Mouse (Mus musculus) forebrain, embryonic 15.5 days (tissue): ENCODE data around the gene Mat2a. TPM values are rescaled to one million over a fixed set of nuclear protein-coding genes. Genes with fewer than 3 reads are reported as not detected.
A peak's percentile ranks its signal among the peaks of the same experiment; 100 is the strongest.
"Not testable (repeated sequence)": the region's sequence is repeated elsewhere in the genome, so short reads cannot be mapped to it uniquely, and the experiment has no call there.

ENCODE experiments used
- ATAC-seq: fragments of 200-750 bp; cut with Nextera tagmentation; replicated peaks from 2 replicates; pipeline ENCODE4 v1.8.0; 2017; ENCODE audit warnings: mild to moderate bottlenecking, moderate TSS enrichment, moderate library complexity
- H3K27ac ChIP-seq: fragments of 300-500 bp; sonication (generic); replicated peaks from 2 replicates; pipeline ENCODE4 v1.5.1; 2015; ENCODE audit warnings: mild to moderate bottlenecking, inconsistent platforms
- H3K27me3 ChIP-seq: fragments of 300-500 bp; sonication (generic); 2 replicates; pipeline ENCODE4 v1.6.1; 2015; ENCODE audit warnings: inconsistent platforms
- H3K36me3 ChIP-seq: fragments of 300-500 bp; sonication (generic); 2 replicates; pipeline ENCODE4 v1.6.1; 2015; ENCODE audit warnings: mild to moderate bottlenecking, inconsistent platforms
- H3K4me1 ChIP-seq: fragments of 300-500 bp; sonication (generic); 2 replicates; pipeline ENCODE4 v1.6.1; 2015; ENCODE audit warnings: inconsistent platforms
- H3K4me2 ChIP-seq: fragments of 300-500 bp; sonication (generic); replicated peaks from 2 replicates; pipeline ENCODE4 v1.6.1; 2015; ENCODE audit warnings: mild to moderate bottlenecking, inconsistent platforms
- H3K4me3 ChIP-seq: fragments of 300-500 bp; sonication (generic); 2 replicates; pipeline ENCODE4 v1.5.1; 2015; ENCODE audit warnings: mild to moderate bottlenecking, inconsistent platforms
- H3K9ac ChIP-seq: fragments of 300-500 bp; sonication (generic); replicated peaks from 2 replicates; pipeline ENCODE4 v1.6.1; 2015; ENCODE audit warnings: mild to moderate bottlenecking, inconsistent platforms
- H3K9me3 ChIP-seq: fragments of 300-500 bp; sonication (generic); 2 replicates; pipeline ENCODE4 v1.6.1; 2016; ENCODE audit warnings: inconsistent platforms
- WGBS: fragments of 180-500 bp; shearing (Covaris S2); methylation state at CpG from one replicate; pipeline ENCODE4 v1.1.7; 2015; ENCODE audit warnings: mixed read lengths; 5-methylcytosine and 5-hydroxymethylcytosine counted together
- polyA plus RNA-seq: library from polyadenylated mRNA; unstranded; fragments of >200 nt; fragmentation: Nextera tagmentation; extraction: Ambion mirVana; gene quantifications from 2 replicates; pipeline ENCODE4 v1.2.1, GENCODE M21; 2015

Mat2a gene
- polyA plus RNA-seq, result 359 and 376 TPM in 2 replicates

- no peaks in the 10 kb centered on the region for H3K27me3 ChIP-seq
- peak within 1 kb of the TSS; percentile 72 for H3K4me2 ChIP-seq
- H3K36me3 ChIP-seq, result peaks cover 30% of the 10 kb centered on the region
- peak within 1 kb of the TSS; percentile 99 for H3K27ac ChIP-seq
- peak within 1 kb of the TSS; percentile 100 for H3K9ac ChIP-seq
- peaks cover 44% of the 10 kb centered on the region for H3K4me1 ChIP-seq
- no peaks in the 10 kb centered on the region for H3K9me3 ChIP-seq
- under 1% methylated on average over 75 of the region's 77 CpGs for WGBS
- peak; percentile 95 for ATAC-seq
- peak within 1 kb of the TSS; percentile 100 for H3K4me3 ChIP-seq
Observed at GRCm38 (mm10) chr6:72439355-72440185, at the start of gene Mat2a. Gene Mat2a, minus strand, starts transcription at chr6:72439558.

- H3K4me2 ChIP-seq, result no peak overlapping the region
- H3K27ac ChIP-seq, result no peak overlapping the region
- no peaks in the 10 kb centered on the region for H3K4me1 ChIP-seq
- H3K36me3 ChIP-seq, result no peaks in the 10 kb centered on the region
- no peak for ATAC-seq
- no peaks in the 10 kb centered on the region for H3K9me3 ChIP-seq
- no peaks in the 10 kb centered on the region for H3K27me3 ChIP-seq
- H3K4me3 ChIP-seq, result no peak overlapping the region
- H3K9ac ChIP-seq, result no peak overlapping the region
- WGBS, result 74% methylated on average over 3 of the region's 3 CpGs
Observed at GRCm38 (mm10) chr6:72488850-72489249, 49.5 kb upstream of the Mat2a start.

- WGBS, result 70% methylated on average over 3 of the region's 3 CpGs
- H3K27ac ChIP-seq, result no peak overlapping the region
- no peak overlapping the region for H3K4me2 ChIP-seq
- H3K9ac ChIP-seq, result no peak overlapping the region
- no peaks in the 10 kb centered on the region for H3K4me1 ChIP-seq
- H3K27me3 ChIP-seq, result no peaks in the 10 kb centered on the region
- no peaks in the 10 kb centered on the region for H3K36me3 ChIP-seq
- no peak for ATAC-seq
- H3K4me3 ChIP-seq, result no peak overlapping the region
- no peaks in the 10 kb centered on the region for H3K9me3 ChIP-seq
Observed at GRCm38 (mm10) chr6:72487282-72487681, 47.9 kb upstream of the Mat2a start.

GRCm38 (mm10) chr6:72486307-72486706 is 46.9 kb upstream of the Mat2a start:
- Histone ChIP-seq H3K36me3 (no peaks in the 10 kb centered on the region), H3K27me3 (no peaks in the 10 kb centered on the region), H3K4me3 (no peak overlapping the region), H3K9ac (no peak overlapping the region), H3K27ac (no peak overlapping the region), H3K4me2 (no peak overlapping the region), H3K4me1 (no peaks in the 10 kb centered on the region), H3K9me3 (no peaks in the 10 kb centered on the region)
- WGBS, result 93% methylated on average over 6 of the region's 6 CpGs
- ATAC-seq, result no peak

GRCm38 (mm10) chr6:72484887-72485286 is 45.5 kb upstream of the Mat2a start:
- Histone ChIP-seq H3K4me2 (no peak overlapping the region), H3K36me3 (no peaks in the 10 kb centered on the region), H3K9ac (no peak overlapping the region), H3K27ac (no peak overlapping the region), H3K4me3 (no peak overlapping the region), H3K4me1 (no peaks in the 10 kb centered on the region), H3K9me3 (no peaks in the 10 kb centered on the region), H3K27me3 (no peaks in the 10 kb centered on the region)
- WGBS, result 75% methylated on average over 4 of the region's 4 CpGs
- ATAC-seq, result no peak

- WGBS, result 58% methylated on average over 2 of the region's 2 CpGs
- H3K27ac ChIP-seq, result no peak overlapping the region
- H3K4me3 ChIP-seq, result no peak overlapping the region
- H3K4me2 ChIP-seq, result no peak overlapping the region
- H3K4me1 ChIP-seq, result no peaks in the 10 kb centered on the region
- no peak overlapping the region for H3K9ac ChIP-seq
- H3K9me3 ChIP-seq, result no peaks in the 10 kb centered on the region
- no peaks in the 10 kb centered on the region for H3K36me3 ChIP-seq
- H3K27me3 ChIP-seq, result no peaks in the 10 kb centered on the region
- ATAC-seq, result no peak
Observed at GRCm38 (mm10) chr6:72482156-72482555, 42.8 kb upstream of the Mat2a start.

GRCm38 (mm10) chr6:72480422-72480702 is 41.0 kb upstream of the Mat2a start:
- Histone ChIP-seq H3K4me2 (no peak overlapping the region), H3K27me3 (no peaks in the 10 kb centered on the region), H3K4me3 (no peak overlapping the region), H3K9me3 (no peaks in the 10 kb centered on the region), H3K9ac (no peak overlapping the region), H3K27ac (no peak overlapping the region), H3K4me1 (no peaks in the 10 kb centered on the region), H3K36me3 (no peaks in the 10 kb centered on the region)
- no peak for ATAC-seq
- 100% methylated on average over 2 of the region's 2 CpGs for WGBS

- Histone ChIP-seq H3K4me2 (no peak overlapping the region), H3K36me3 (no peaks in the 10 kb centered on the region), H3K9ac (no peak overlapping the region), H3K4me1 (no peaks in the 10 kb centered on the region), H3K9me3 (no peaks in the 10 kb centered on the region), H3K4me3 (no peak overlapping the region), H3K27ac (no peak overlapping the region), H3K27me3 (no peaks in the 10 kb centered on the region)
- WGBS, result 91% methylated on average over 12 of the region's 12 CpGs
- no peak for ATAC-seq
Observed at GRCm38 (mm10) chr6:72479645-72480421, 40.5 kb upstream of the Mat2a start.

GRCm38 (mm10) chr6:72478691-72479090 is 39.3 kb upstream of the Mat2a start:
- ATAC-seq, H3K4me1 ChIP-seq, H3K4me3 ChIP-seq, H3K4me2 ChIP-seq, H3K36me3 ChIP-seq, H3K9ac ChIP-seq, H3K9me3 ChIP-seq, H3K27me3 ChIP-seq, H3K27ac ChIP-seq: not testable (repeated sequence)
- WGBS, result 77% methylated on average over 3 of the region's 3 CpGs

GRCm38 (mm10) chr6:72477621-72478020 is 38.3 kb upstream of the Mat2a start:
- ATAC-seq, result no peak
- 75% methylated on average over 3 of the region's 3 CpGs for WGBS
- Histone ChIP-seq H3K9ac (no peak overlapping the region), H3K27me3 (no peaks in the 10 kb centered on the region), H3K27ac (no peak overlapping the region), H3K4me2 (no peak overlapping the region), H3K36me3 (no peaks in the 10 kb centered on the region), H3K4me1 (no peaks in the 10 kb centered on the region), H3K9me3 (no peaks in the 10 kb centered on the region), H3K4me3 (no peak overlapping the region)

- H3K36me3 ChIP-seq, result no peaks in the 10 kb centered on the region
Observed at GRCm38 (mm10) chr6:72476836-72477235, 37.5 kb upstream of the Mat2a start.

GRCm38 (mm10) chr6:72475221-72475985 is 36.0 kb upstream of the Mat2a start:
- Histone ChIP-seq H3K27ac (no peak overlapping the region), H3K9me3 (no peaks in the 10 kb centered on the region), H3K4me1 (no peaks in the 10 kb centered on the region), H3K36me3 (no peaks in the 10 kb centered on the region), H3K4me2 (no peak overlapping the region), H3K27me3 (no peaks in the 10 kb centered on the region), H3K9ac (no peak overlapping the region), H3K4me3 (no peak overlapping the region)
- no peak for ATAC-seq
- WGBS, result 76% methylated on average over 4 of the region's 4 CpGs

More at GRCm38 (mm10) chr6:72476836-72477235, 37.5 kb upstream of the Mat2a start:
- Histone ChIP-seq H3K4me1 (no peaks in the 10 kb centered on the region), H3K9me3 (no peaks in the 10 kb centered on the region), H3K27ac (no peak overlapping the region), H3K4me3 (no peak overlapping the region), H3K9ac (no peak overlapping the region), H3K4me2 (no peak overlapping the region), H3K27me3 (no peaks in the 10 kb centered on the region)
- 87% methylated on average over 5 of the region's 5 CpGs for whole genome bisulfite sequencing
- ATAC-seq, result no peak
